Mouse (Mus musculus) liver, embryonic 14.5 days (tissue): ENCODE measurements at regions not wholly inside any gene's neighbourhood (a gene's known extent, or its start where the extent isn't known, plus 50 kb on each side); places are given as distances from the start of the nearest gene placed in this dataset.

Experiments
- CTCF ChIP-seq: IDR thresholded peaks from 2 replicates; pipeline ENCODE4 v1.5.1; 2016; ENCODE audit warnings: antibody characterized with exemption, low read depth, control low read depth
- EP300 ChIP-seq: IDR thresholded peaks from 2 replicates; pipeline ENCODE4 v1.6.1; 2016; ENCODE audit warnings: antibody characterized with exemption, low read depth

DNA sequence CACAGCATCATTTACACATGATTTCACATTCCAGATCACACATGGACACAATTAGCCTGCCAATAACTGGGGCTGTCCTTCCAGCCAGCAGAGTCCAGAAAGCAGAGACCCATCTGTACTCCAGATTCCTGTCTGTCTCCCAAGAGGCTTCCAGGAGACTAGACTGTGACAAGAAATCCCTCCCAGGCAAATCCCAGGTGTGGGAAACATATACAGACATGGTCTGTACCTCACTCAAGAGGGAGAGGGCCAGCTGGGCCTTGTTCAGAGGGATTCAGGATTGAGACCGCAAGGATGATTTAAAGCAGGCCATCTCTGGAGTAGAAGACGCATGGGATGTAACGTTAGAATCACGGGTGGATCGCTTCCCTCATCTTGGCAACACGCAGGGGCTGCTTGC is 182.7 kb upstream of the Prr30 start:
- TF ChIP-seq CTCF (no peak), EP300 (no peak)
